Mouse (Mus musculus) liver, embryonic 11.5 days (tissue): ENCODE data around the gene Tmem135. TPM values are rescaled to one million over a fixed set of nuclear protein-coding genes. Genes with fewer than 3 reads are reported as not detected.

ENCODE experiments used
- ATAC-seq: fragments of 200-750 bp; cut with Nextera tagmentation; replicated peaks from 2 replicates; pipeline ENCODE4 v1.8.0; 2017; ENCODE audit warnings: moderate number of reproducible peaks, mild to moderate bottlenecking, moderate TSS enrichment, moderate library complexity; ENCODE audit not compliant: low FRiP score
- DNase-seq: peaks from one replicate; pipeline ENCODE4 v3.0.0-alpha.2; 2017; ENCODE audit warnings: low spot score
- H3K27ac ChIP-seq: fragments of 300-500 bp; sonication (generic); 2 replicates; pipeline ENCODE4 v1.5.1; 2014; ENCODE audit warnings: mild to moderate bottlenecking, low read depth, low read length, control low read depth
- H3K27me3 ChIP-seq: fragments of 300-500 bp; sonication (generic); replicated peaks from 2 replicates; pipeline ENCODE4 v1.6.1; 2014; ENCODE audit warnings: low read length, mixed read lengths; ENCODE audit not compliant: control insufficient read depth, insufficient read depth
- H3K36me3 ChIP-seq: fragments of 300-500 bp; sonication (generic); 2 replicates; pipeline ENCODE4 v1.6.1; 2014; ENCODE audit warnings: mild to moderate bottlenecking, low read length, moderate library complexity, mixed read lengths; ENCODE audit not compliant: control insufficient read depth, insufficient read depth
- H3K4me1 ChIP-seq: fragments of 300-500 bp; sonication (generic); replicated peaks from 2 replicates; pipeline ENCODE4 v1.6.1; 2014; ENCODE audit warnings: low read length, mixed read lengths; ENCODE audit not compliant: control insufficient read depth, insufficient read depth
- H3K4me2 ChIP-seq: fragments of 300-500 bp; sonication (generic); 2 replicates; pipeline ENCODE4 v1.6.1; 2014; ENCODE audit warnings: mild to moderate bottlenecking, control low read depth, moderate library complexity
- H3K4me3 ChIP-seq: fragments of 300-500 bp; sonication (generic); 2 replicates; pipeline ENCODE4 v1.5.1; 2014; ENCODE audit warnings: low read depth, low read length, control low read depth
- H3K9ac ChIP-seq: fragments of 300-500 bp; sonication (generic); 2 replicates; pipeline ENCODE4 v1.6.1; 2014; ENCODE audit warnings: low read depth, low read length, control low read depth
- H3K9me3 ChIP-seq: fragments of 300-500 bp; sonication (generic); 2 replicates; pipeline ENCODE4 v1.6.1; 2016; ENCODE audit warnings: low read length, inconsistent platforms, mixed read lengths; ENCODE audit not compliant: control insufficient read depth
- WGBS: fragments of 180-500 bp; shearing (Covaris S2); extraction: QIAGEN DNeasy Blood & Tissue Kit; methylation state at CpG from one replicate; pipeline ENCODE4 v1.1.7; 2014; 5-methylcytosine and 5-hydroxymethylcytosine counted together
- polyA plus RNA-seq: library from polyadenylated mRNA; unstranded; fragments of >200 nt; fragmentation: Nextera tagmentation; extraction: Ambion mirVana; gene quantifications from 2 replicates; pipeline ENCODE4 v1.2.1, GENCODE M21; 2014

Tmem135 gene
- polyA plus RNA-seq, 1 experiment from 2014 or later, result 28.9 TPM

DNA sequence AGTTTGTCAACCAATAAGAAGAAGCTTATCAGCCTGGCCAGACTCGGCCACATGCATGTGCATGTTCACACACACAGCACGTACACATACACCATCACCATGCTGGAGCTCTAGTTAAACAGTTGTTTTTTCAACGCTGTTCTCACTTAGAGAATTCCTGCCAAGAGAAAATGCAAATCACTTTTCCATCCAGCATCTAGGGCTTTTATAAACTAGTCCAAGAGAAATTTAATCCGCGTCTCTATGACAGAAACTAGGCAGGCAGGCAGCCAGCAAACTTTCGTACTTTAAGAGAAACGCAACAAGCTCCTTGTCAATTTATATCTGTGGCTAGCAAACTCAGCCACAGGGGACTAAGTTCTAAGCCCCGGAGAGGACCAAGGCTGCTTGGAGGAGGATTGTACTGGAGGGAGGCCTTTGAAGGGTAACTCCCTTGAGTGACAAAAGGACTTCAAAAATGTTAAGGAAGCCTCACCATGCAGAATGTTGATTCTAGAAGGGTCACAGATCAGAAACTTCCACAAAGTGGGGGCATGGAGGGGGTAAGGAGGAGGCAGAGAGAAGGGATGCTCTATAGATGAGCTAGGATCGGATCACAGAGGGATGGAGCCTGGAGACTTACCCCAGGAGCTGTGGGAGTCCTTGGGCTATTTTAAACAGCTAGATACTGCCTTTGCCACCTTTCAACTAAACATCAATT lies 29.3 kb upstream of the Tmem135 start:
- no peak for ATAC-seq

DNA sequence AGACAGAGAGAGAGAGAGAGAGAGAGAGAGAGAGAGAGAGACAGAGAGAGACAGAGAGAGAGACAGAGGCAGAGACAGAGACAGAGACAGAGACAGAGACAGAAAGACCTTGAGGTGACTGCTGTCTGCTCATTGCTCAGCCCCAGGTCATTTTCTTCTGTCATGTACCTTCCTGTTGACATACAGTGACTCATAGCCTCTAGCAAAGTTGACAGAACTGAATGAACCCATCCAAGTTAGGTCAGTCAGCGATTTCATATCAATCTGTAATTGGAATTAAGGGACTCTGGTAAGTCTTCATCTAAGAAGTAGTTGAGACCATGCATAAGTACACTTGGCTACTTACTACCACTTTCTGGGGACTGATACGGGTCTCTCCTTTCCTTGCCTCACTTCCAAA lies 27.2 kb upstream of the Tmem135 start:
- Histone ChIP-seq H3K27ac (no peak overlapping the region), H3K4me3 (no peak overlapping the region), H3K36me3 (no peaks in the 10 kb centered on the region), H3K9me3 (no peaks in the 10 kb centered on the region), H3K27me3 (no peaks in the 10 kb centered on the region), H3K9ac (no peak overlapping the region), H3K4me2 (no peak overlapping the region), H3K4me1 (no peaks in the 10 kb centered on the region; the same call in 1 of the 2 replicates)
- 79% methylated on average over 2 of the region's 2 CpGs for WGBS
- DNase-seq (no peak), ATAC-seq (no peak)

More for the DNA sequence above, 29.3 kb upstream of the Tmem135 start:
- Histone ChIP-seq H3K27ac (no peak overlapping the region), H3K4me1 (no peaks in the 10 kb centered on the region), H3K36me3 (no peaks in the 10 kb centered on the region), H3K9me3 (no peaks in the 10 kb centered on the region), H3K27me3 (no peaks in the 10 kb centered on the region), H3K4me3 (no peak overlapping the region), H3K9ac (no peak overlapping the region), H3K4me2 (no peak overlapping the region)
- no peak for DNase-seq
- WGBS, result 71% methylated on average over 9 of the region's 9 CpGs

DNA sequence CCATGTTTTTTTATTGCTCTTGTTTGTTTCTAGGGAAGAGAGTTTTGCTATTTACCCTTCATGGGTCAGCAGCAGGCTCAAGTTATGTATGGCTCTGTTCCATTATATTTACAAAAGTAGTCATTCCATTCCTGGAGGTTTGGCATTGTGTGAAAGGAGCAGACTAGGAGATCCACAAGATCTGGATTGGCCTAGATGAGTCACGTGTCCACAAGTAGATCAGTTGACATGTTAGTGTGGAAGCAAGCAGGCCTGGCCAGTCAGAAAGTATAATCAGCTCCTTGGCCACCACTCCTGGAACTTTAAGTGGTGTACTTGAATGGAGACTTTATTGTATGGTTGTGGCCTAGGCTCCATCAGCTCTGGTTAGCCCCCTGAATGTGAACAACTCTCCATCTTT lies 25.3 kb upstream of the Tmem135 start:
- Histone ChIP-seq H3K9me3 (no peaks in the 10 kb centered on the region), H3K4me2 (no peak overlapping the region), H3K27me3 (no peaks in the 10 kb centered on the region), H3K36me3 (no peaks in the 10 kb centered on the region), H3K4me3 (no peak overlapping the region), H3K4me1 (no peaks in the 10 kb centered on the region; the same call in 1 of the 2 replicates), H3K9ac (no peak overlapping the region), H3K27ac (no peak overlapping the region)
- ATAC-seq (no peak), DNase-seq (no peak)
- 69% methylated on average over 1 of the region's 1 CpGs for WGBS

- no peak for DNase-seq
- Histone ChIP-seq H3K27ac (no peak overlapping the region), H3K27me3 (no peaks in the 10 kb centered on the region), H3K36me3 (no peaks in the 10 kb centered on the region), H3K4me1 (no peaks in the 10 kb centered on the region; the same call in 1 of the 2 replicates), H3K4me3 (no peak overlapping the region), H3K9ac (no peak overlapping the region), H3K4me2 (no peak overlapping the region), H3K9me3 (no peaks in the 10 kb centered on the region)
- ATAC-seq, result no peak
- WGBS, result 56% methylated on average over 5 of the region's 5 CpGs
Observed at GRCm38 (mm10) chr7:89428804-89429203, 24.8 kb upstream of the Tmem135 start.

- no peak for DNase-seq
- 31% methylated on average over 5 of the region's 5 CpGs for WGBS
- H3K27ac ChIP-seq, result no peak overlapping the region
Observed at GRCm38 (mm10) chr7:89427101-89427500, 23.1 kb upstream of the Tmem135 start.

DNA sequence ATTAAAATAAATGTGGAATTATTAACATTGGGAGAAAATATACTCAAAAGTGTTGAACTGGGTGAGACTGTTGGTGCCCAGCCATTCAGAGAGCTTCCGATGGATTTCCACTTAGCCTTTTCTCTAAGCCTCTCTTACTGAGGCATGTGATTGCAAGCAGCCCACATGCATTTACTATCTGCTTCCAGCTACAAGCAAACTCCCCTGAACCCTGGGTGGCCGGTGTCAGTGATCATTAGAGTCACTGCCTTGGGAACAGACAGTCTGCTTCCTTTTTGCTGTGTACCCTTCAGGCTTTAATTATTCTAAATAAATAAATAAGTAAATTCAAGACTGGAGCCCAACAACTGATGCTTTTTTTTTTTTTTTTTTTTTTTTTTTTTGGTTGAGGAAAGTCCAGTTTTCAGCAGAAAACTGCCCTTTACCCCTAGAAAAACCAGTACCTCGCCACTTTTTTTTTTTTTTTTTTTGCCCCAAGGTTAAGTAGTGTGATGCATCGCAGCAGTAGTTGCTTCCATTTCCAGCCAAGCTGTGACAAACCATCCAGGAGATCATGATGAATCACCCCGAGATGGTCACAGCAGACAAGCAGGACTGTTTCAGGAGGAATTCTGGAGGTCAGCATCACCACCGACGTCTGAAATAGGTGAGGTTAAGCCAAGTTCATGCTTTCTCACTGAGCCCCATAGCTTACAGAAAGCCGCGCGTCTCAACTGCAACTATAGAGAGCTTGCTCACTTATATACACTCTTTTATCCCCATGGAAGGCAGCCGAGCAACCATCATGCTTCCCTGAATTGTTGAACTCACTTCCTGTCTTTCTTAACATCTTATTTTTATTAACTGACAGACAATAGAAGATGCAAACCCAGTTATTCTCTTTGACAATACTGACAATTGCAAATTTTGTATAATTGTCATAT lies 22.0 kb upstream of the Tmem135 start:
- H3K9ac ChIP-seq, result no peak overlapping the region
- no peak overlapping the region for H3K4me3 ChIP-seq
- no peak for DNase-seq
- H3K4me1 ChIP-seq, result peaks cover 4% of the 10 kb centered on the region; the same call in 1 of the 2 replicates
- H3K27me3 ChIP-seq, result no peaks in the 10 kb centered on the region
- H3K9me3 ChIP-seq, result no peaks in the 10 kb centered on the region
- 56% methylated on average over 11 of the region's 11 CpGs for WGBS
- ATAC-seq, result no peak
- no peak overlapping the region for H3K4me2 ChIP-seq
- H3K36me3 ChIP-seq, result no peaks in the 10 kb centered on the region
- no peak overlapping the region for H3K27ac ChIP-seq

More at GRCm38 (mm10) chr7:89427101-89427500, 23.1 kb upstream of the Tmem135 start:
- Histone ChIP-seq H3K36me3 (no peaks in the 10 kb centered on the region), H3K4me3 (no peak overlapping the region), H3K9me3 (no peaks in the 10 kb centered on the region), H3K9ac (no peak overlapping the region), H3K27me3 (no peaks in the 10 kb centered on the region), H3K4me1 (peaks cover 4% of the 10 kb centered on the region; the same call in 1 of the 2 replicates), H3K4me2 (no peak overlapping the region)
- ATAC-seq, result no peak

DNA sequence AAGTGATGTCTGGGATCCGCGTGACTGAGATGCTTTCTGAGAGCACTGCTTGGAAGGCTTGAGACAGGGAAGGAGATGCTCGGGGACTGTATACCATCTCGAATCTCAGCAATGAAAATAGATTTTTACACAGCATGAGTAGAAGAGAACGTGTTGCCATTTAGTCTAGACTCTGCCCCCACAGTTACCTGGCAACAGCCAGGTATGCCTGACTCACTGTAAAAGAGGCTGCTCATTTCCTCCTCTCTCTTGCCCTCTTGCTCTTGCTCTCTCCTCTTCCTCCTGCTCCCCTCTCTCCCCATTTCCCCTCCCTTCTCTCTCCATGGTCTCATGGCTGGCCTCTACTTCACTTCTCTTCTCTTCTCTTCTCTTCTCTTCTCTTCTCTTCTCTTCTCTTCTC lies 20.6 kb upstream of the Tmem135 start:
- no peak overlapping the region for H3K4me2 ChIP-seq
- WGBS, result 86% methylated on average over 5 of the region's 5 CpGs
- no peaks in the 10 kb centered on the region for H3K9me3 ChIP-seq
- H3K4me1 ChIP-seq, result peaks cover 4% of the 10 kb centered on the region; the same call in 1 of the 2 replicates
- H3K27me3 ChIP-seq, result no peaks in the 10 kb centered on the region
- no peak overlapping the region for H3K4me3 ChIP-seq
- H3K27ac ChIP-seq, result no peak overlapping the region
- no peak overlapping the region for H3K9ac ChIP-seq
- no peak for DNase-seq
- no peaks in the 10 kb centered on the region for H3K36me3 ChIP-seq
- ATAC-seq, result no peak

- H3K9me3 ChIP-seq, result no peaks in the 10 kb centered on the region
- 59% methylated on average over 8 of the region's 8 CpGs for WGBS
- no peak overlapping the region for H3K9ac ChIP-seq
- H3K36me3 ChIP-seq, result no peaks in the 10 kb centered on the region
- H3K27me3 ChIP-seq, result no peaks in the 10 kb centered on the region
- H3K4me2 ChIP-seq, result no peak overlapping the region; the same call in 1 of the 2 replicates
- H3K4me1 ChIP-seq, result peaks cover 4% of the 10 kb centered on the region; the same call in 1 of the 2 replicates
- no peak for DNase-seq
- H3K4me3 ChIP-seq, result no peak overlapping the region
- no peak overlapping the region for H3K27ac ChIP-seq
- 0 out of 2 replicates have a peak, but pooled peaks have one; percentile 27 for ATAC-seq
Observed at GRCm38 (mm10) chr7:89423688-89424255, 19.8 kb upstream of the Tmem135 start.
